8 mouse cellular contexts compared by ENCODE assay signal in genomic region chr1:83038109-83038672, GRCm38 (mm10). TPM values are rescaled to one million over a fixed set of nuclear protein-coding genes. Genes with fewer than 3 reads are reported as not detected.
A peak's percentile ranks its signal among the peaks of the same experiment; 100 is the strongest.
DNase-seq lines count a peak whose midpoint lies in the region; ATAC-seq lines count a peak whose summit lies in the region.

Gene Slc19a3, minus strand, starts transcription at chr1:83038448.

- WGBS in forebrain, embryonic 15.5 days, result under 1% methylated on average over 25 of the region's 25 CpGs
- WGBS in hindbrain, embryonic 15.5 days, result under 1% methylated on average over 25 of the region's 25 CpGs

- H3K4me3 ChIP-seq in forebrain, embryonic 15.5 days, result peak within 1 kb of the TSS; percentile 50
- H3K4me3 ChIP-seq in hindbrain, embryonic 15.5 days, result peak within 1 kb of the TSS; percentile 53

- H3K27me3 ChIP-seq in forebrain, embryonic 15.5 days, result no peaks in the 10 kb centered on the region
- no peaks in the 10 kb centered on the region for H3K27me3 ChIP-seq in hindbrain, embryonic 15.5 days

- peaks cover 11% of the 10 kb centered on the region for H3K4me1 ChIP-seq in forebrain, embryonic 15.5 days
- H3K4me1 ChIP-seq in hindbrain, embryonic 15.5 days (replicated peaks), result peaks cover 6% of the 10 kb centered on the region; the same call in 1 of the 2 replicates

- no peaks in the 10 kb centered on the region for H3K9me3 ChIP-seq in forebrain, embryonic 15.5 days
- no peaks in the 10 kb centered on the region for H3K9me3 ChIP-seq in hindbrain, embryonic 15.5 days

- ATAC-seq in forebrain, embryonic 15.5 days (replicated peaks), result peak; percentile 96
- peak; percentile 96 for ATAC-seq in hindbrain, embryonic 15.5 days (ENCODE audit: low FRiP score, low read depth)

- H3K4me2 ChIP-seq in forebrain, embryonic 15.5 days (replicated peaks), result peak within 1 kb of the TSS; percentile 83
- peak within 1 kb of the TSS; percentile 86 for H3K4me2 ChIP-seq in hindbrain, embryonic 15.5 days

- peak within 1 kb of the TSS; percentile 47 for H3K9ac ChIP-seq in forebrain, embryonic 15.5 days (replicated peaks)
- peak within 1 kb of the TSS; percentile 55 for H3K9ac ChIP-seq in hindbrain, embryonic 15.5 days

- DNase-seq in Muller cell, postnatal 12 days (ENCODE audit: inconsistent ontology term), result peak; percentile 66
- peak; percentile 5 for DNase-seq in cerebellum, adult 11 months
- peak; percentile 8 for DNase-seq in left cerebral cortex, adult 11 months (ENCODE audit: low spot score)
- DNase-seq in lung, postnatal 10 days, result peak; percentile 50
- DNase-seq in right cerebral cortex, adult 18-20 months, result peak; percentile 36
- DNase-seq in MN1 (ENCODE audit: low spot score), result no peak

- H3K36me3 ChIP-seq in forebrain, embryonic 15.5 days, result no peaks in the 10 kb centered on the region
- H3K36me3 ChIP-seq in hindbrain, embryonic 15.5 days, result no peaks in the 10 kb centered on the region

- H3K27ac ChIP-seq in forebrain, embryonic 15.5 days (replicated peaks), result 0 out of 2 replicates have a peak within 1 kb of the TSS, but pooled peaks have one; percentile 34
- H3K27ac ChIP-seq in hindbrain, embryonic 15.5 days (replicated peaks), result peak within 1 kb of the TSS; percentile 41

RNA-seq across cellular contexts. Expression of gene Slc19a3, which starts in this region (rescaled TPM):
- polyA plus RNA-seq in forebrain, embryonic 15.5 days (2015; fragmentation: Nextera tagmentation; extraction: Ambion mirVana), result 0.55 and 0.81 TPM in 2 replicates
- 0.98 and 1.1 TPM in 2 replicates for polyA plus RNA-seq in hindbrain, embryonic 15.5 days (2015; fragmentation: Nextera tagmentation; extraction: Ambion mirVana)

Comparison
In these comparisons a context has a peak if more than half of its experiments do, and no peak if none do; other contexts are left out.
1. Peak in ATAC-seq, H3K4me3 ChIP-seq, H3K27ac ChIP-seq, H3K9ac ChIP-seq and H3K4me2 ChIP-seq in forebrain, embryonic 15.5 days; RNA of the gene not detected or under 1 TPM.